In the genomic region with DNA sequence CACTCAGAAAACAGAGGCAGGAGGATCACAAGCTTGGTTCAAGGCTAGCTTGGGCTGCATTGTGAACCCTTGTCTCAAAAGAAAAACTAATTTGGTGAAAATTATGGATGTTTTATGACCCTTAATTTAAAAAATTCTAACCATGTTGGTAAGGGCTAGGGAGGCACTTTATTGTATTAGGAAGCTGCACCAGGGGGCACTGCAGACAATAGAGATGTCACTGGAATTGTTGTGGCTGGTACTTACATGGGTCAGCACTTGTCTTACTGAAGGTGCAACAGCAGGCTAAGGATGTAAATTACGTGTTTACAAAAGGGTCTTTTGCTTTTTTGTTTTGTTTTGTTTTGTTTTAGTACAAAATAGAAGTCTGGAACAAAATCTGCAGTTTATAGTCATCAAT, we compare ENCODE assay signal across 32 mouse cellular contexts. TPM values are rescaled to one million over a fixed set of nuclear protein-coding genes. Genes with fewer than 3 reads are reported as not detected.
DNase-seq lines count a peak whose midpoint lies in the region; ATAC-seq and TF ChIP-seq lines count a peak whose summit lies in the region.
"Had no signal": no experiment of that assay in that cellular context is flagged by ENCODE, and none has a peak within 500 bp of the region (broad histone marks: within the 10 kb centered on the region; RNA-seq: fewer than 3 reads in every experiment).

No protein-coding gene starts in this region.

- H3K27me3 ChIP-seq in midbrain, postnatal 0 days (ENCODE audit: insufficient read depth, low read length): no peaks in the 10 kb centered on the region
- no peaks in the 10 kb centered on the region for H3K27me3 ChIP-seq in midbrain, embryonic 15.5 days (replicated peaks)
- H3K27me3 ChIP-seq in MEL (ENCODE audit: control insufficient read depth in 1 of 2, insufficient read depth in 2 of 2, low read length in 2 of 2): no peaks in the 10 kb centered on the region
- H3K27me3 ChIP-seq: embryonic facial prominence, embryonic 15.5 days; forebrain, embryonic 12.5 days; hindbrain, embryonic 15.5 days; limb, embryonic 13.5 days; liver, embryonic 12.5 days; midbrain, embryonic 12.5 days; neural tube, embryonic 15.5 days had no signal

- intact Hi-C loops in gastrocnemius, adult 2 months (cut with DNase I): no loop called here

- TF ChIP-seq CTCF in gastrocnemius, adult 2 months (IDR thresholded peaks at IDR 0.05): 0 out of 2 replicates have a peak, but pooled peaks have one; percentile 1
- TF ChIP-seq CTCF in layer of hippocampus, adult 2 months (conservative IDR thresholded peaks at IDR 0.05): peak; percentile 51
- peak; percentile 36 for TF ChIP-seq CTCF in midbrain, postnatal 0 days (IDR thresholded peaks at IDR 0.05)
- TF ChIP-seq CTCF in MEL (IDR thresholded peaks at IDR 0.05 in 2 of 3, conservative IDR thresholded peaks at IDR 0.05 in 1 of 3; ENCODE audit: control insufficient read depth in 1 of 3, insufficient read depth in 1 of 3, low read depth in 2 of 3, low read length in 3 of 3, poor library complexity in 1 of 3, severe bottlenecking in 1 of 3): peak in 2 of 3 experiments; percentile 3 to 37; a peak in 2 of 6 replicates

- H3K4me1 ChIP-seq in midbrain, postnatal 0 days (ENCODE audit: insufficient read depth, low read length): no peaks in the 10 kb centered on the region
- no peaks in the 10 kb centered on the region for H3K4me1 ChIP-seq in midbrain, embryonic 15.5 days
- peaks cover 0 to 3% of the 10 kb centered on the region in 2 experiments; a peak in 1 of 4 replicates for H3K4me1 ChIP-seq in MEL (ENCODE audit: control insufficient read depth in 1 of 2, insufficient read depth in 2 of 2, low read length in 2 of 2)
- H3K4me1 ChIP-seq: embryonic facial prominence, embryonic 15.5 days; forebrain, embryonic 12.5 days; hindbrain, embryonic 15.5 days; limb, embryonic 13.5 days; midbrain, embryonic 12.5 days had no signal

- no peak overlapping the region for H3K27ac ChIP-seq in gastrocnemius, adult 2 months
- no peak overlapping the region for H3K27ac ChIP-seq in layer of hippocampus, adult 2 months
- no peak overlapping the region for H3K27ac ChIP-seq in midbrain, postnatal 0 days (ENCODE audit: low read depth, low read length)
- H3K27ac ChIP-seq in midbrain, embryonic 15.5 days: no peak overlapping the region
- H3K27ac ChIP-seq in MEL (ENCODE audit: control insufficient read depth, low read depth, low read length): no peak overlapping the region
- H3K27ac ChIP-seq: embryonic facial prominence, embryonic 10.5 days; embryonic facial prominence, embryonic 15.5 days; forebrain, embryonic 12.5 days; hindbrain, embryonic 10.5 days; hindbrain, embryonic 15.5 days; limb, embryonic 13.5 days; liver, embryonic 12.5 days; midbrain, embryonic 12.5 days; neural tube, embryonic 15.5 days had no signal

- H3K4me3 ChIP-seq in gastrocnemius, adult 2 months: no peak overlapping the region
- H3K4me3 ChIP-seq in layer of hippocampus, adult 2 months: no peak overlapping the region
- no peak overlapping the region for H3K4me3 ChIP-seq in midbrain, postnatal 0 days (ENCODE audit: low read depth, low read length)
- H3K4me3 ChIP-seq in midbrain, embryonic 15.5 days: no peak overlapping the region
- H3K4me3 ChIP-seq in MEL (ENCODE audit: control insufficient read depth in 1 of 2, insufficient read depth in 1 of 2, low read depth in 2 of 2, low read length in 2 of 2): no peak overlapping the region
- H3K4me3 ChIP-seq: embryonic facial prominence, embryonic 10.5 days; embryonic facial prominence, embryonic 15.5 days; forebrain, embryonic 12.5 days; hindbrain, embryonic 10.5 days; hindbrain, embryonic 15.5 days; limb, embryonic 13.5 days; liver, embryonic 12.5 days; midbrain, embryonic 12.5 days; neural tube, embryonic 15.5 days had no signal

- no peak overlapping the region for H3K4me2 ChIP-seq in midbrain, postnatal 0 days (ENCODE audit: low read depth, low read length, poor library complexity, severe bottlenecking)
- H3K4me2 ChIP-seq in midbrain, embryonic 15.5 days: no peak overlapping the region
- H3K4me2 ChIP-seq: embryonic facial prominence, embryonic 15.5 days; forebrain, embryonic 12.5 days; hindbrain, embryonic 15.5 days; limb, embryonic 13.5 days; liver, embryonic 12.5 days; midbrain, embryonic 12.5 days; neural tube, embryonic 15.5 days had no signal

- no peaks in the 10 kb centered on the region for H3K79me2 ChIP-seq in MEL (ENCODE audit: control insufficient read depth, insufficient read depth, low read length, poor library complexity)

- peak; percentile 28 for TF ChIP-seq RAD21 in MEL (IDR thresholded peaks at IDR 0.05; ENCODE audit: low read depth, low read length)

- no peak for TF ChIP-seq POLR2A in MEL (IDR thresholded peaks at IDR 0.05; ENCODE audit: control insufficient read depth in 1 of 2, insufficient read depth in 1 of 2, low read depth in 1 of 2, low read length in 2 of 2, poor library complexity in 1 of 2)

- TF ChIP-seq EP300 in MEL (IDR thresholded peaks at IDR 0.05; ENCODE audit: low read depth in 1 of 2, low read length in 2 of 2): no peak

- no peak for DNase-seq in gastrocnemius, adult 2 months
- no peak for DNase-seq in gastrocnemius, adult 18-20 months (ENCODE audit: low spot score)
- no peak for DNase-seq in layer of hippocampus, adult 2 months (ENCODE audit: low spot score in 2 of 2)
- no peak for DNase-seq in layer of hippocampus, adult 8-10 months (ENCODE audit: low spot score in 2 of 2)
- no peak for DNase-seq in midbrain, postnatal 0 days (ENCODE audit: low spot score)
- no peak for DNase-seq in MEL (ENCODE audit: low read depth, low spot score)
- DNase-seq: adrenal gland, adult 2 months; adrenal gland, postnatal 36 days; cerebellum, adult 2 months; cerebellum, postnatal 14 days; forebrain, postnatal 0 days; gastrocnemius, postnatal 36 days; heart, postnatal 14 days; kidney, adult 8-10 months; kidney, postnatal 25 days; lung, adult 18-20 months; lung, postnatal 14 days; right cerebral cortex, adult 18-20 months; right cerebral cortex, postnatal 4 days had no signal

- 79% methylated on average over 1 of the region's 1 CpGs for WGBS in midbrain, postnatal 0 days
- WGBS in midbrain, embryonic 15.5 days: 63% methylated on average over 1 of the region's 1 CpGs

- no peaks in the 10 kb centered on the region for H3K36me3 ChIP-seq in midbrain, postnatal 0 days (ENCODE audit: insufficient read depth, low read length)
- no peaks in the 10 kb centered on the region for H3K36me3 ChIP-seq in midbrain, embryonic 15.5 days (replicated peaks)
- 0 out of 4 replicates have a peak, but pooled peaks cover 0 to 4% of the 10 kb centered on the region in 2 experiments for H3K36me3 ChIP-seq in MEL (ENCODE audit: control insufficient read depth in 1 of 2, insufficient read depth in 2 of 2, low read length in 2 of 2)
- H3K36me3 ChIP-seq: embryonic facial prominence, embryonic 10.5 days; embryonic facial prominence, embryonic 15.5 days; forebrain, embryonic 12.5 days; hindbrain, embryonic 10.5 days; hindbrain, embryonic 15.5 days; limb, embryonic 13.5 days; liver, embryonic 12.5 days; midbrain, embryonic 12.5 days; neural tube, embryonic 15.5 days had no signal

- H3K9ac ChIP-seq in midbrain, postnatal 0 days (replicated peaks; ENCODE audit: low read length, poor library complexity, severe bottlenecking): no peak overlapping the region
- H3K9ac ChIP-seq in midbrain, embryonic 15.5 days: no peak overlapping the region
- no peak overlapping the region for H3K9ac ChIP-seq in MEL (ENCODE audit: control insufficient read depth, low read depth, low read length, poor library complexity, severe bottlenecking)
- H3K9ac ChIP-seq: embryonic facial prominence, embryonic 15.5 days; forebrain, embryonic 12.5 days; forebrain, postnatal 0 days; hindbrain, embryonic 15.5 days; limb, embryonic 13.5 days; liver, embryonic 12.5 days; midbrain, embryonic 12.5 days; neural tube, embryonic 15.5 days had no signal

- no peaks in the 10 kb centered on the region for H3K9me3 ChIP-seq in midbrain, postnatal 0 days (ENCODE audit: low read length)
- H3K9me3 ChIP-seq in midbrain, embryonic 15.5 days: no peaks in the 10 kb centered on the region
- no peaks in the 10 kb centered on the region for H3K9me3 ChIP-seq in MEL (replicated peaks; ENCODE audit: insufficient read depth, low read length)
- H3K9me3 ChIP-seq: embryonic facial prominence, embryonic 10.5 days; embryonic facial prominence, embryonic 15.5 days; forebrain, embryonic 12.5 days; hindbrain, embryonic 10.5 days; hindbrain, embryonic 15.5 days; limb, embryonic 13.5 days; liver, embryonic 12.5 days; midbrain, embryonic 12.5 days; neural tube, embryonic 15.5 days had no signal

- no peak for ATAC-seq in midbrain, postnatal 0 days (ENCODE audit: low FRiP score)
- no peak for ATAC-seq in midbrain, embryonic 15.5 days (replicated peaks)
- no peak for ATAC-seq in frontal cortex, adult (ENCODE audit: low TSS enrichment)
- ATAC-seq: activated CD4-positive, CD25-positive, alpha-beta regulatory T cell, adult 4 months; forebrain, postnatal 0 days; inflammation-experienced regulatory T-cells, adult 6 months; liver, embryonic 12.5 days had no signal

TF ChIP-seq in MEL, 35 proteins besides CTCF, POLR2A, EP300 and RAD21 (continues in another document):
- TF ChIP-seq NELFE (IDR thresholded peaks at IDR 0.05; ENCODE audit: low read depth, low read length): no peak
- 0 out of 2 replicates have a peak, but pooled peaks have one; percentile 3 for TF ChIP-seq ZC3H11A (IDR thresholded peaks at IDR 0.05; ENCODE audit: low read depth, low read length)

RNA-seq across cellular contexts. Expression of a gene that starts 39.3 kb away (rescaled TPM):
- total RNA-seq in gastrocnemius, adult 2 months (2021): under 1 TPM; 0.70 to 0.74 TPM
- under 1 TPM; 0.59 to 0.64 TPM for total RNA-seq in gastrocnemius, adult 18-20 months (2021)
- 10 to 100 TPM; 14.6 to 14.8 TPM for total RNA-seq in layer of hippocampus, adult 2 months (2021)
- total RNA-seq in layer of hippocampus, adult 8-10 months (2022): 10 to 100 TPM; 11.4 to 17.8 (median 15.0) TPM
- 11.5 and 12.1 TPM in 2 replicates for total RNA-seq in midbrain, postnatal 0 days (2014; rRNA removed)
- 3.4 and 4.0 TPM in 2 replicates for polyA plus RNA-seq in midbrain, postnatal 0 days (2015; fragmentation: Nextera tagmentation; extraction: Ambion mirVana)
- polyA plus RNA-seq in midbrain, embryonic 15.5 days (2015; fragmentation: Nextera tagmentation; extraction: Ambion mirVana): 7.0 and 7.5 TPM in 2 replicates
- total RNA-seq in MEL (2012; rRNA removed): 0.20 and 0.23 TPM in 2 replicates
- polyA plus RNA-seq in MEL (2012; ENCODE audit: insufficient read depth in 1 of 2, insufficient read length in 2 of 2, low read depth in 1 of 2, low replicate concordance in 2 of 2, missing spikeins in 1 of 2): under 1 TPM in 1 of 2 experiments, not detected in 1; 0.82 TPM

RNA-seq across cellular contexts. Expression of a gene that starts 45.9 kb away (rescaled TPM):
- 1 to 10 TPM; 5.7 to 6.8 TPM for total RNA-seq in gastrocnemius, adult 2 months (2021)
- total RNA-seq in gastrocnemius, adult 18-20 months (2021): 1 to 10 TPM; 6.1 to 7.6 TPM
- total RNA-seq in layer of hippocampus, adult 2 months (2021): 1 to 10 TPM; 1.7 to 2.5 TPM
- total RNA-seq in layer of hippocampus, adult 8-10 months (2022): 1 to 10 TPM; 1.7 to 2.5 (median 2.2) TPM
- total RNA-seq in midbrain, postnatal 0 days (2014; rRNA removed): 2.1 and 3.3 TPM in 2 replicates
- polyA plus RNA-seq in midbrain, postnatal 0 days (2015; fragmentation: Nextera tagmentation; extraction: Ambion mirVana): 1.7 and 2.3 TPM in 2 replicates
- 1.4 and 1.9 TPM in 2 replicates for polyA plus RNA-seq in midbrain, embryonic 15.5 days (2015; fragmentation: Nextera tagmentation; extraction: Ambion mirVana)
- total RNA-seq in MEL (2012; rRNA removed): 4.3 and 5.3 TPM in 2 replicates
- 1 to 10 TPM in 1 of 2 experiments, not detected in 1; 6.6 TPM for polyA plus RNA-seq in MEL (2012; ENCODE audit: insufficient read depth in 1 of 2, insufficient read length in 2 of 2, low read depth in 1 of 2, low replicate concordance in 2 of 2, missing spikeins in 1 of 2)

Comparison
In these comparisons a context has a peak if more than half of its experiments do, and no peak if none do; other contexts are left out.
1. CTCF ChIP-seq: peak in every context shown above with its lines; median percentile 51 in layer of hippocampus, adult 2 months; 36 in midbrain, postnatal 0 days; 20 in MEL; 1 in gastrocnemius, adult 2 months.